Mouse (Mus musculus) frontal cortex, postnatal 36 days (tissue): ENCODE results near the gene Bicc1.

Source experiments
- DNase-seq, 2 experiments: peaks; one replicate each; pipeline ENCODE4 v3.0.0; 2022; ENCODE audit warnings: low spot score in 2 of 2

Gene Bicc1

GRCm38 (mm10) chr10:71058070-71058469 lies 101.4 kb downstream of the Bicc1 start:
- DNase-seq, result no peak

GRCm38 (mm10) chr10:71052748-71053147 lies 106.8 kb downstream of the Bicc1 start:
- no peak for DNase-seq

GRCm38 (mm10) chr10:71052208-71052607 lies 107.3 kb downstream of the Bicc1 start:
- no peak for DNase-seq

- no peak for DNase-seq
These were observed 108.7 kb downstream of the Bicc1 start for GRCm38 (mm10) chr10:71050722-71051333.

GRCm38 (mm10) chr10:71049294-71049693 lies 110.2 kb downstream of the Bicc1 start:
- no peak for DNase-seq

GRCm38 (mm10) chr10:71044410-71044809 lies 115.1 kb downstream of the Bicc1 start:
- DNase-seq, result no peak

GRCm38 (mm10) chr10:71041874-71042273 lies 117.6 kb downstream of the Bicc1 start:
- DNase-seq, result no peak

GRCm38 (mm10) chr10:71036484-71036883 lies 123.0 kb downstream of the Bicc1 start:
- DNase-seq, result no peak

- no peak for DNase-seq
These were observed 130.5 kb downstream of the Bicc1 start for GRCm38 (mm10) chr10:71028996-71029395.

GRCm38 (mm10) chr10:71028066-71028844 lies 131.2 kb downstream of the Bicc1 start:
- DNase-seq, result no peak

GRCm38 (mm10) chr10:71025131-71025894 lies 134.2 kb downstream of the Bicc1 start:
- peak in 1 of 2 experiments; percentile 5 for DNase-seq

GRCm38 (mm10) chr10:71024681-71025080 lies 134.8 kb downstream of the Bicc1 start:
- no peak for DNase-seq

- DNase-seq, result no peak
These were observed 136.0 kb downstream of the Bicc1 start for GRCm38 (mm10) chr10:71023471-71023870.

GRCm38 (mm10) chr10:71020459-71020858 lies 139.0 kb downstream of the Bicc1 start:
- no peak for DNase-seq

GRCm38 (mm10) chr10:71019836-71020235 lies 139.7 kb downstream of the Bicc1 start:
- no peak for DNase-seq

- no peak for DNase-seq
These were observed 149.6 kb downstream of the Bicc1 start for GRCm38 (mm10) chr10:71009771-71010496.

- no peak for DNase-seq
These were observed 150.8 kb downstream of the Bicc1 start for GRCm38 (mm10) chr10:71008721-71009120.

GRCm38 (mm10) chr10:71007956-71008355 lies 151.5 kb downstream of the Bicc1 start:
- DNase-seq, result no peak

- DNase-seq, result no peak
These were observed 152.0 kb downstream of the Bicc1 start for GRCm38 (mm10) chr10:71007516-71007915.

- DNase-seq, result no peak
These were observed 152.5 kb downstream of the Bicc1 start for GRCm38 (mm10) chr10:71007001-71007400.

GRCm38 (mm10) chr10:71002871-71003270 lies 156.6 kb downstream of the Bicc1 start:
- no peak for DNase-seq

- no peak for DNase-seq
These were observed 157.3 kb downstream of the Bicc1 start for GRCm38 (mm10) chr10:71002186-71002585.
